Mouse (Mus musculus) spleen, adult 10 weeks (tissue): Measurements from ENCODE around the gene Gm21762. TPM values are rescaled to one million over a fixed set of nuclear protein-coding genes. Genes with fewer than 3 reads are reported as not detected.

Experiments
- polyA plus RNA-seq: library from polyadenylated mRNA; stranded (reverse); fragments of 350-450 nt; fragmentation: Illumina TruSeq; extraction: RNeasy Lipid Tissue Mini Kit (QIAGEN cat#74804); gene quantifications from one replicate; pipeline ENCODE4 v1.2.3, GENCODE M21; 2015; ENCODE audit warnings: low replicate concordance; ENCODE audit not compliant: insufficient read depth

The Gm21762 gene
- polyA plus RNA-seq: 23.8 TPM

GRCm38 (mm10) chr13:120215847-120216246 is at the start of gene Gm21762:
TSS of gene Gm21762 (minus strand) at chr13:120215947.

GRCm38 (mm10) chr13:120262870-120263269 is 47.1 kb upstream of the Gm21762 start, which contains the start of gene AF067061:
TSS of gene AF067061 (plus strand) at chr13:120263114.

GRCm38 (mm10) chr13:120238811-120239210 is 23.1 kb upstream of the Gm21762 start, which contains the start of gene Gm21731:
TSS of gene Gm21731 (plus strand) at chr13:120239111.

GRCm38 (mm10) chr13:120172133-120172532 is 43.6 kb downstream of the Gm21762 start, which contains the start of gene Gm21818:
TSS of gene Gm21818 (plus strand) at chr13:120172433.

Other genes starting within 250 kb of the Gm21762 start
- gene Gm36079, start 188.9 kb downstream of the Gm21762 start, polyA plus RNA-seq: not detected
- gene Gm21188, start 163.8 kb downstream of the Gm21762 start, polyA plus RNA-seq: 16.9 TPM
- not detected for gene Gm20767, start 75.7 kb downstream of the Gm21762 start, polyA plus RNA-seq
- not detected for gene Gm21818, start 43.5 kb downstream of the Gm21762 start, polyA plus RNA-seq
- not detected for gene Gm21731, start 23.2 kb upstream of the Gm21762 start, polyA plus RNA-seq
- gene AF067061, start 47.2 kb upstream of the Gm21762 start, polyA plus RNA-seq: 5.5 TPM
- gene BC147527, start 84.4 kb upstream of the Gm21762 start, polyA plus RNA-seq: 49.3 TPM
- not detected for gene Tcstv3, start 100.9 kb upstream of the Gm21762 start, polyA plus RNA-seq